ENCODE assay signal across 19 mouse cellular contexts in the genomic region with DNA sequence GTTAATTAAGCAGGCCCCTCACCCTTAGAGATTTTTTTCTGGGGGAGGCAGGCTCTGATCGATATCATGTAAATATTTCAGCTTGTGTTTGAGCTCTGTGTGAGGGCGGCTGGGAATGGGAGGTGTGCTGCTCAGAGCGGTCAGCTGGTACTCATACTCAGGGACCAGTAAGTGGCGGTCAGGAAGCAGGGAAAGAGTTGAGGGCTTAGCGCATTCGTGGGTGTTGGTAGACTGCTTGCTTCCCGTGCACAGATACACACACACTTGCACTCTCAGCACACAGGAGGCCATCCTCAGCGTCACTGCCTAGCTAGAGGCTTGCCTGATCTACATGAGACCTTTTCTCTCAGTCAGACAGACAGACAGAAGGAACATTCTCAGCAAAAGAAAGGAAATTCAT.
"Had no signal": no experiment of that assay in that cellular context is flagged by ENCODE, and none has a peak within 500 bp of the region (broad histone marks: within the 10 kb centered on the region; RNA-seq: fewer than 3 reads in every experiment).

No protein-coding gene starts in this region.

- DNase-seq: forebrain, postnatal 0 days; gastrocnemius, postnatal 36 days; heart, postnatal 36 days; kidney, adult 11 months; kidney, adult 8-10 months; kidney, postnatal 14 days; kidney, postnatal 36 days; layer of hippocampus, adult 9-11 months; layer of hippocampus, postnatal 36 days had no signal

- H3K9ac ChIP-seq: forebrain, postnatal 0 days; heart, embryonic 13.5 days; heart, embryonic 15.5 days; hindbrain, embryonic 13.5 days; hindbrain, embryonic 15.5 days; limb, embryonic 13.5 days; limb, embryonic 15.5 days; liver, embryonic 12.5 days; liver, embryonic 14.5 days had no signal

- H3K27ac ChIP-seq: heart, embryonic 13.5 days; heart, embryonic 15.5 days; hindbrain, embryonic 13.5 days; hindbrain, embryonic 15.5 days; hindbrain, postnatal 0 days; limb, embryonic 13.5 days; limb, embryonic 15.5 days; liver, embryonic 12.5 days; liver, embryonic 14.5 days had no signal

- H3K4me3 ChIP-seq: heart, embryonic 13.5 days; heart, embryonic 15.5 days; hindbrain, embryonic 13.5 days; hindbrain, embryonic 15.5 days; limb, embryonic 13.5 days; limb, embryonic 15.5 days; liver, embryonic 12.5 days had no signal

- H3K4me1 ChIP-seq: heart, embryonic 13.5 days; heart, embryonic 15.5 days; hindbrain, embryonic 13.5 days; hindbrain, embryonic 15.5 days; limb, embryonic 13.5 days; limb, embryonic 15.5 days; liver, embryonic 12.5 days had no signal

- H3K27me3 ChIP-seq: heart, embryonic 13.5 days; heart, embryonic 15.5 days; hindbrain, embryonic 13.5 days; hindbrain, embryonic 15.5 days; limb, embryonic 13.5 days; limb, embryonic 15.5 days; liver, embryonic 12.5 days had no signal

- H3K4me2 ChIP-seq: heart, embryonic 13.5 days; heart, embryonic 15.5 days; hindbrain, embryonic 13.5 days; hindbrain, embryonic 15.5 days; limb, embryonic 13.5 days; limb, embryonic 15.5 days; liver, embryonic 12.5 days had no signal

- ATAC-seq: forebrain, postnatal 0 days; hindbrain, postnatal 0 days; intestine, embryonic 16.5 days; liver, embryonic 12.5 days had no signal

- H3K9me3 ChIP-seq: heart, embryonic 13.5 days; hindbrain, embryonic 13.5 days; hindbrain, embryonic 15.5 days; limb, embryonic 13.5 days; limb, embryonic 15.5 days; liver, embryonic 12.5 days had no signal
